Mouse (Mus musculus): Measurements from ENCODE around the gene Rasip1. TPM values are rescaled to one million over a fixed set of nuclear protein-coding genes. Genes with fewer than 3 reads are reported as not detected.
A peak's percentile ranks its signal among the peaks of the same experiment; 100 is the strongest.

The Rasip1 gene
- polyA plus RNA-seq, 1 experiment from 2014 or later = 21.1 TPM

GRCm38 (mm10) chr7:45679966-45680621, 52.8 kb downstream of the Rasip1 start:
- ATAC-seq (replicated peaks; ENCODE audit: low FRiP score, low read depth) (peak; percentile 68), DNase-seq (ENCODE audit: low spot score) (peak; percentile 61)
- peak overlapping the region; percentile 68 for H3K27ac ChIP-seq
- H3K4me1 ChIP-seq (replicated peaks; ENCODE audit: insufficient read depth, low read length) = peaks cover 13% of the 10 kb centered on the region
- H3K9me3 ChIP-seq (replicated peaks; ENCODE audit: low read length) = no peaks in the 10 kb centered on the region
- no peak overlapping the region for H3K4me3 ChIP-seq (replicated peaks; ENCODE audit: low read depth, low read length)
- H3K36me3 ChIP-seq (ENCODE audit: insufficient read depth, low read length) = no peaks in the 10 kb centered on the region
- H3K9ac ChIP-seq (ENCODE audit: low read depth, low read length) = no peak overlapping the region; the same call in 1 of the 2 replicates
- no peak overlapping the region for H3K4me2 ChIP-seq (ENCODE audit: low read length)
- 58% methylated on average over 14 of the region's 14 CpGs for WGBS
- H3K27me3 ChIP-seq (ENCODE audit: insufficient read depth, low read length) = no peaks in the 10 kb centered on the region
- no peak for TF ChIP-seq CTCF (IDR thresholded peaks at IDR 0.05; ENCODE audit: low read depth)

DNA sequence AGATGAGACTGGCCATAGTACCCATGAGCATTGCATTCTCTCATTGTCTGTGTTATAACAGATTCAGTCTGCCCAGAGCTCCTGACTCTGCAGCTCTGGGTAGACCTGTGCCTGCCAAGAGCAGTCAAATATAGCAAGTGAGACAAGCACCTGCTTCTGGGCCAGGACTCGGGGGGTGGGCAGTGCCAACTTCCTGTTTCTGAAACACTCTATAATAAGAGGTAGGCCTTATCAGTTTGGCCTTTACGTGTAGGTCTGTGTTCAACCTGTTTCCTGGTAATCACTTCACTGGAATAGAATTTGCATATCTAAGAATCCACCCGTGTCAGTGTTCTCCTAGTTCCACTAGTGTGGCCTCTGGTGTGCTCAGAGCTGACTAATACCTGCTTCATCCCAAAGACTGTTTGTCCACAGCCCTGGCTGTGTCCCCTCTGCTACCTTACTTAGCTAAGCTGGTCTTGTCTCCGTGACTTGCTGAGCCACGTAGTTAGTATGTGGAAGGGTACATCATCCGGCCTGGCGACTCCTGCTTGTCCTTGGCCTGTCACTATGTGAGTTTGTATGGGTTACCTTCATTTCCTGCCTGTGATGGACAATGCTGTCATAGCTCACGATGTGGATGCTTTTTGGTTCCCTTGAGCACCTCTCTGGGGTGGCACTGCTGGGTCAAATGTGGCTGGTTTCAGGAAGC, 53.9 kb downstream of the Rasip1 start:
- no peak for TF ChIP-seq CTCF (IDR thresholded peaks at IDR 0.05; ENCODE audit: low read depth)
- Histone ChIP-seq H3K27me3 (ENCODE audit: insufficient read depth, low read length) (no peaks in the 10 kb centered on the region), H3K4me1 (replicated peaks; ENCODE audit: insufficient read depth, low read length) (peaks cover 13% of the 10 kb centered on the region), H3K9me3 (replicated peaks; ENCODE audit: low read length) (no peaks in the 10 kb centered on the region), H3K27ac (no peak overlapping the region), H3K9ac (ENCODE audit: low read depth, low read length) (no peak overlapping the region), H3K4me3 (replicated peaks; ENCODE audit: low read depth, low read length) (no peak overlapping the region), H3K4me2 (ENCODE audit: low read length) (no peak overlapping the region), H3K36me3 (ENCODE audit: insufficient read depth, low read length) (no peaks in the 10 kb centered on the region)
- ATAC-seq (replicated peaks; ENCODE audit: low FRiP score, low read depth) = no peak
- WGBS = 82% methylated on average over 8 of the region's 8 CpGs
- DNase-seq (ENCODE audit: low spot score) = no peak

GRCm38 (mm10) chr7:45682144-45683126, 55.1 kb downstream of the Rasip1 start:
- ATAC-seq (replicated peaks; ENCODE audit: low FRiP score, low read depth) (peak; percentile 53), DNase-seq (ENCODE audit: low spot score) (peak; percentile 97)
- H3K4me1 ChIP-seq (replicated peaks; ENCODE audit: insufficient read depth, low read length) = peaks cover 18% of the 10 kb centered on the region
- H3K4me2 ChIP-seq (ENCODE audit: low read length) = peak overlapping the region; percentile 38; the same call in 1 of the 2 replicates
- no peaks in the 10 kb centered on the region for H3K36me3 ChIP-seq (ENCODE audit: insufficient read depth, low read length)
- no peaks in the 10 kb centered on the region for H3K9me3 ChIP-seq (replicated peaks; ENCODE audit: low read length)
- TF ChIP-seq CTCF (IDR thresholded peaks at IDR 0.05; ENCODE audit: low read depth) = peak; percentile 100
- H3K9ac ChIP-seq (ENCODE audit: low read depth, low read length) = peak overlapping the region; percentile 42; the same call in 1 of the 2 replicates
- H3K27ac ChIP-seq = peak overlapping the region; percentile 77
- H3K4me3 ChIP-seq (replicated peaks; ENCODE audit: low read depth, low read length) = no peak overlapping the region
- no peaks in the 10 kb centered on the region for H3K27me3 ChIP-seq (ENCODE audit: insufficient read depth, low read length)
- 24% methylated on average over 14 of the region's 14 CpGs for WGBS

GRCm38 (mm10) chr7:45683396-45684050, 56.2 kb downstream of the Rasip1 start, which contains the start of gene Ntn5:
Gene Ntn5 (plus strand): TSS chr7:45684022.
- ATAC-seq (replicated peaks; ENCODE audit: low FRiP score, low read depth) = no peak
- H3K4me1 ChIP-seq (replicated peaks; ENCODE audit: insufficient read depth, low read length) = peaks cover 18% of the 10 kb centered on the region
- DNase-seq (ENCODE audit: low spot score) = no peak
- no peak for TF ChIP-seq CTCF (IDR thresholded peaks at IDR 0.05; ENCODE audit: low read depth)
- H3K4me2 ChIP-seq (ENCODE audit: low read length) = no peak within 1 kb of the TSS
- H3K27ac ChIP-seq = no peak within 1 kb of the TSS
- H3K4me3 ChIP-seq (replicated peaks; ENCODE audit: low read depth, low read length) = no peak within 1 kb of the TSS
- 65% methylated on average over 7 of the region's 7 CpGs for WGBS
- H3K9ac ChIP-seq (ENCODE audit: low read depth, low read length) = no peak within 1 kb of the TSS
- no peaks in the 10 kb centered on the region for H3K9me3 ChIP-seq (replicated peaks; ENCODE audit: low read length)
- H3K36me3 ChIP-seq (ENCODE audit: insufficient read depth, low read length) = no peaks in the 10 kb centered on the region
- H3K27me3 ChIP-seq (ENCODE audit: insufficient read depth, low read length) = no peaks in the 10 kb centered on the region

DNA sequence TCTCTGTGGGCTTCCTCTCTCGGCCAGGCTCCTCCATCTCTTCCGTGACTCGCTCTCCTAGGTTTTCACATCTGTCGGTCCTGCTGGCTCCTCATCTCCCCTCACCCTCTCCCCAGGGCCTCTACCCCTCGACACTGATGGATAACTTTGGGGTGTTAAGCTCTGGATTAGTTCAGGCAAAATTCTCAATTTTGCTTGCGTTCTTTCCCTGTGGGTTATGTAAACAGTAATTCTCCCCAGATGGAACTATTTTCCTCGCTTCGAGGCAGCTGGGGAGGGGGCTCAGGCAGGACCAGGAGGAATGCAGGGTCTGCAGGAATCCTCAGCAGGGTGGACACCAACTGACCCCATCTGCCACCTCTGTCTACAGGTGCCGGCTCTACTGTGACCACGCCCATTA, 58.5 kb downstream of the Rasip1 start:
- Histone ChIP-seq H3K27me3 (ENCODE audit: insufficient read depth, low read length) (no peaks in the 10 kb centered on the region), H3K4me3 (replicated peaks; ENCODE audit: low read depth, low read length) (no peak overlapping the region), H3K9ac (ENCODE audit: low read depth, low read length) (no peak overlapping the region), H3K4me1 (replicated peaks; ENCODE audit: insufficient read depth, low read length) (peaks cover 16% of the 10 kb centered on the region), H3K9me3 (replicated peaks; ENCODE audit: low read length) (no peaks in the 10 kb centered on the region), H3K27ac (no peak overlapping the region), H3K4me2 (ENCODE audit: low read length) (no peak overlapping the region), H3K36me3 (ENCODE audit: insufficient read depth, low read length) (no peaks in the 10 kb centered on the region)
- no peak for TF ChIP-seq CTCF (IDR thresholded peaks at IDR 0.05; ENCODE audit: low read depth)
- DNase-seq (ENCODE audit: low spot score) (no peak), ATAC-seq (replicated peaks; ENCODE audit: low FRiP score, low read depth) (no peak)
- 50% methylated on average over 10 of the region's 10 CpGs for WGBS

Measured in kidney, postnatal 0 days (tissue).